Mouse (Mus musculus): Measurements from ENCODE around the gene Phldb2. TPM values are rescaled to one million over a fixed set of nuclear protein-coding genes. Genes with fewer than 3 reads are reported as not detected.
A peak's percentile ranks its signal among the peaks of the same experiment; 100 is the strongest.

Phldb2 gene
- total RNA-seq, 2 experiments from 2014 or later, result 8.0 to 8.5 TPM

DNA sequence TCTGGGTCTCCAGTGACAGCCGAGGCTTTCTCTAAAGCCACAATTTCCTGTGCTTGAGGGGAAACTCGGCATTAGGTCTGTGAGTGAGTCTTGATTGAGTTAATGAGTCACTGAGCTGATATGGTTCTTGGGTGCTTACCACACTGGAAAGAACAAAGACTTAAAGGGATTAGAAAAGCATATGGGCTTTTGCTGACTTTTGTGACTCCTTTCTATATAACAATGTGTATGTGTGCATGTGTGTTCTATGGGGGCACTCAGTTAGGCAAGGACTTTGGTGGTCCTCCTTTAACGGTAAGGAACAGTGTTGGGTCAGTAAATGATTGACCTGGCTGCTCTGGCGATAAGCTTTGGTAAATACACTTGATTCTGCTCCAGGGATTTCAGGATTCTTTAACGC lies 897 bp downstream of the Phldb2 start:
- no peak for DNase-seq (ENCODE audit: low spot score in 2 of 2)

DNA sequence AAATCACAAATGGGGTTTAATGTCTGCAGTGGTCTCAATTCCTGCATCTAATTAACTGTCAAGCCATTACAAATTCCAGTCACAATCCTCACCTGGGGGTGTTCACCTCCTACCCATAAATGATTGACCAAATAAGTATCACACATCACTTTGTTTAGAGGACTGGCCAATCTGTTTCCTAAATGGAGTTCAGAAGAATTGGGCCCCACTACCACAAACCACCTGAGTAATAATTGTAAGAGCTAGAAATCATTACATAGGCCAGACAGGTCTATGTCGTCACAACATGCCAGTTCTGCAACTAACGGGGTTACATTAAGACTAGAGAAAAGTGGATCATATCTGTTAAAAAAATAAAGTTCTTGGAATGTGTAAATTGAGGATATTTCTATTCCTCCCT lies 1.4 kb downstream of the Phldb2 start:
- no peak for DNase-seq (ENCODE audit: low spot score in 2 of 2)

DNA sequence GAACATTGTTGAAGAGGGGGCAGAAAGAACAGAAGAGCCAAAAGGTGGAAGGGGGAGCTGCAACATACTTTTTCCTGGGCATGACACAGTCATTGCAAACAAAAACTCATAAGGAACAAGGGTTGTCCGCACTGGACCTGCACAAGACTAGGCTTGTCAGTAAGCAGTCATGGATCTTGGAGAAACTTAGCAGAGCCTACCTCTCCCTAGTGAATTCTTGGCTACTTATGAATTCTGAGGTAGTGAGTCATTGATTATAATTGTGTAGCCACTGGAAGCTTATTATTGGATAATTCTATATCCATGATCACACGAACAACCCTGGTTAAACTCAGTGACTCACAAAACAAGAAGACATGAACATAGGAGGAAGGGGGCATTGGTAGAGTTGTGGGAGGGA lies 7.1 kb downstream of the Phldb2 start:
- DNase-seq (ENCODE audit: low spot score in 2 of 2), result no peak

DNA sequence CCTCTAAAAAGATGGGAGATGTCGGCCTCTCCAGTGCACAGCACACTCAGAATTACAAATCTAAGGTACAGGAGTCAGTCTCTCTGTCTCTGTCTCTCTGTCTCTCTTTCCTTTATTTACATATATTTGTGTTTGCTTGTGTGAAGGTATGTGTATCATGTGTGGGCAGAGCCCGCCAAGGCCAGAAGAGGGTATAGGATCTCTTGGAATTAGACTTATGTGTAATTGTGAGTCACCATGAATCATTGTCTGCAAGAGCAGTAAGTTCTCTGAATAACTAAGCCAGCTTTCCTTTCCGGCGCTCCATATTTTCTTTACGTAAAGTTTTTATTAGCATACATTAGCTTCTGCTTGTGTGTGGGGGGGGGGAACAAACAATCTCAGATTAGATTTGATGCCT lies 7.7 kb downstream of the Phldb2 start:
- no peak for DNase-seq (ENCODE audit: low spot score in 2 of 2)

DNA sequence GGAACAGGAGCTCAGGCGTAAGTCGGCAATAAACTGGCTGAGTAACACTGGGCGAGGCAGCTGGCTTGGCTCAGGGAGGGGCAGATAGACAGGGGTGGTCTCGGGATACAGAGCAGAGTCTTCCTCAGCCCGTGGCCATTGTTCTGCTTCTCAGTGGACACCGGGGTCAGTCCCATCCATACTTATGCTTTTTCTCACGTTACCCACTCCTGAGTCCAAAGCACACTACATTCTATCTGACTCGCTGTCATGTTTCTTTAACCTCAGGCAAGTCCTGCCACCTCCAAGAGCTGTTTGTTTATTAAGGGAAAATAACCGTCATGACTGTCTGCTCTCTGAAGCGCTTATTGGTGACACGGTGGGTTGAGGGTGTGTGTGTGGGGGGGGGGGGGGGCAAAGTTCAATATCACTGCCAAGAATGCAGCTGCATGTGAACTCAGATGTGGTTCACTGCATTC lies 8.2 kb downstream of the Phldb2 start:
- DNase-seq (ENCODE audit: low spot score in 2 of 2), result no peak

DNA sequence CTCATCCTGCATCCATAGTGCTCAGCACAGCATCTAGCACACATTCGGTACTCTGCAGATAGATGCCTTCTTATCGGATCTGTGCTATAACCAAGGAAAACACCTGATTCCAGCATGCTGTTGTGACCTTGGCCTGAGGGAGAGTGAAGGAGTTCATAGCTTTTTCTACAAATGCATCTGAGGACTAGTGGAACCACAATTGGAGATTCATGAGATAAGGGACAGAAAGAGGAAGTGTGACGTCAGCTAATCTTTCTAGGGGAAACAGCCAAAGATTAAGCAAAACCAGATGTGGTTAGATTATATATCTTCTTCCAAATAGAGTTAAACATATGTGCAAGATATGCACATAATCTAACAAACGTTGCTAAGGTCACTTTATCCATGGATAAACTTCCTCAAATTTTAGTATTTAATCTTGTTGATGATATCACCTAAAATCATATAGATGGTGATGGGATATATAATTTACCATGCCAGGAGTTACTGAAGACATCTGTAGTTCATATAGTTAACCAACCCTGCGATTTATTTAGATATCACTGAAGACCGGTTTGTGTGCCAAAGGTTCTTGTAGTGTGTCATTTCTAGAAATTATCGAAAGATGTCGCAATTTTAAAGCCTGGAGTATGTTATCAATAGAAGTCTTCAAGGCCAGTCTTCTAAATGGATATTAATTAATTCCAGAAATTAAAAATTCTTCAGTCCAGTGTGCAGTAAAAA lies 11.1 kb downstream of the Phldb2 start:
- no peak for DNase-seq (ENCODE audit: low spot score in 2 of 2)

DNA sequence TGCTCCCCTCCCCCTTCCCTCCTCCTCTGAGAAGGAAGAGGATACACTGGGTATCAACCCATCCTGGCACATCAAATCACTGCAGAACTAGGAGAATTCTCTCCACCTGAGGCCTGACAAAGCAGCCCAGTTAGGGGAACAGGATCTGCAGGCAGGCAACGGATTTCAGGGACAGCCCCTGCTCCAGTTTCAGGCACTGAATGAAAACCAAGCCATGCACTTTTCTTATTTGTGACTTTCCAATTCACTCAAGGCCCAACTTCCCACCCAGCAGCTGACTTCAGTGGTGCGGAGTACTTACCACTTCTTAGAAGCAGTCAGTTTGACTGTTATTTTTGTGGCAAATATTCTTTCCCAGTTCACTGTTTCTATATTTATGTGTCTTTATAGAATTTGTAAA lies 12.7 kb downstream of the Phldb2 start:
- no peak for DNase-seq (ENCODE audit: low spot score in 2 of 2)

DNA sequence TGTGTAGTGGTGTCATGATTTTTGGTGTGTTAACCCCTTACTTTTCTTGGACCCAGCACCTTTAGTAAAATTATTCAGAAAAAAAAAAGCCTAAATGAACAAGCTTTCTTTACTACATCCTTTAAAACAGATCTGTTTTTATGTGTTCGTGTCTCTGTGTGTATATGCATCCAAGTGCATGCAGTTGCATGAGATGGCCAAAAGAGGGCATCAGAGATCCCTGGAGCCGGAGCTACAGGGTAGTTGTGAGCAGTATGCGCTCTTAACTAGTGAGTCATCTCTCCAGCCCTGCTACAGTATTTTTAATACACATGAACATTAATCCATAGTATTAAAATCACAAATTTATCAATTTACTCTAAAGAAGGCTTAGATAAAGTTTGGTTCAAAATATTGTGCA lies 14.0 kb downstream of the Phldb2 start:
- DNase-seq (ENCODE audit: low spot score in 2 of 2), result no peak

DNA sequence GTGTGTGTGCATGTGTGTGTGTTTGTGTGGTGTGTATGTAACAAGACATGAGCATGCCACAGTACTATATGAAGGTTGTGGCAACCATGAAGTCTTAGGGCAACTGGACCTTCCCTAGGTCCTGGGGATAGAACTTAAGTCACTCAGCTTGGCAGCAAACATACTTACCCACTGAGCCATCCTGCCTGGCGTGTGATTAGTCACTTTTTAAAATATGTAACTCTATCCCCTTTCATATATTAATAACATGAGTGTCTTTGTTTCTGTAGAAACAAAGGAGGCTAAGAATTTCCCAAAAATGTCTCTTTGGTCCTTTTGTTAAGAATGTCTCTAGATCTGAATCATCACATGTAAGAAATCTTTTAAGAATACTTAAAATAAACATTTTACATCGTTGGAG lies 16.0 kb downstream of the Phldb2 start:
- DNase-seq (ENCODE audit: low spot score in 2 of 2), result no peak

DNA sequence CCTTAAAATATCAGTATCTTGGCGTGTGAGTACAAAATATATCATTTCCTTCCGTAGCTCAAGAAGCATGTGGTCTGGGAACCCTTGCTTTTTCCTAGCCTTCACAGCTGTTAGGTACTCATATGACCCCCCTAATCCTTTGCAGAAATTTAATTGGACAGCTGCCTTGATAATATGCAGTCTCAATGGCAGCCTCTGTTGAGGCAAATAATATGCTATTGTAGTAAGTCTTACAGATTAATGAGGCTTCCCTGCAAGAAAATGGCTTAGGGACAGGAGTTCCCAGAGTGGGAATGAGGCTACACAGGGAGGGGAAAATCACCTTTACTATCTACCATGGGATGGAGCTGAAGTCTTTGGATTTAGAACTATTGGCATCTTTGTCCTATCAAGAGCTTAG lies 16.9 kb downstream of the Phldb2 start:
- no peak for DNase-seq (ENCODE audit: low spot score in 2 of 2)

DNA sequence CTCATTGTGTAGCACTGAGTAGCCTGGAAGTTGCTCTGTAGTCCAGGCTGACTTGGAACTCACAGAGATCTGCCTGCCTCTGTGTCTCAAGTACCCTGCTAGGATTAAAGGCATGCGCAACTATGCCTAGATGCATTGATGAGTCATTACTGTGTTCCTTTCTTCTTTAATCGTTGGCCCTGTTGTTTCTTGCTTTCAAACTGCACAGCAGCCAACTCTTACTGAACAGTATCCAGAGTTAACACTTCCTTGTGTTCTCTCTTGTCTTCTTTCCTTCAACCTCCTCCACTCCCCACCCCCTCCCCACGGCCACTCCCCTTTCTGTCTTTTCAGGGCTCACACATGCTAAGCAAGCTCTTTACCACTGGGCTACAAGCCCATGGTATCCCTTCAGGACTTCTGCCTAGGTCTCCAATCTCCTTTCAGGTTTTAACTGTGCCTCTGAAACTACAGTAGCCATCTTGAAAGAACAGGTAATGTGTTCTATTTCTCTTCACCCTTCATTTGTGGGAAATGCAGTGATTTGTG lies 17.4 kb downstream of the Phldb2 start:
- DNase-seq (ENCODE audit: low spot score in 2 of 2), result no peak

DNA sequence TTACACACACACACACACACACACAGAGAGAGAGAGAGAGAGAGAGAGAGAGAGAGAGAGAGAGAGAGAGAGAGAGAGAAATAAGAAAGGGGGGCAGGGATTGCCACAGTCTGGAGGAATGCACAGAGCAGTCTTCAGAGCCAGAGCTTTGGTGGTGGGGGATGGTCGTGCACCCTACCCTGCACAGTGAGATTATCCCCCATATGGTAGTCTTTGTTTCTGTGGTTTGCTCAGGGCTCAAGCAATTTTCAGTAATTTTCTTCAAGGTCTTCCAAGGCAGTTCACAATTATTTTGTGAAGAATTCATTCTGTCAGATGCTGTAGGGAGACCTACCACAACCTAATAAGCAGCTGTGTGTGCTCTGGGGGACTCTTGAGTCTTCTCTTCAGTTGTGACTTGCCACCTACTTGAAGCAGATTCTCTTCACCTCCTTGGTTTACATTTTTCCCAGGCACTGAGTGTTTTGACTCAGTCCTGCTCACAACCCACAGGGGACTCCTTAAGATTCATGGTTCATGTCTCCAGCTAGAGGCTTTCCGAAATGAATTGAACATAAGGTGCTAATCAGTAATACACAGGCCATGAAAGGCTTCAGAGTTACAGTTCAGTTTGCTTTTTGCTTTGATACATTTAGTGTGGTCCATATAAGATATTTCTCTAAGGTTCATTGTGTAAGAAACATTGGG lies 18.5 kb downstream of the Phldb2 start:
- no peak for DNase-seq (ENCODE audit: low spot score in 2 of 2)

DNA sequence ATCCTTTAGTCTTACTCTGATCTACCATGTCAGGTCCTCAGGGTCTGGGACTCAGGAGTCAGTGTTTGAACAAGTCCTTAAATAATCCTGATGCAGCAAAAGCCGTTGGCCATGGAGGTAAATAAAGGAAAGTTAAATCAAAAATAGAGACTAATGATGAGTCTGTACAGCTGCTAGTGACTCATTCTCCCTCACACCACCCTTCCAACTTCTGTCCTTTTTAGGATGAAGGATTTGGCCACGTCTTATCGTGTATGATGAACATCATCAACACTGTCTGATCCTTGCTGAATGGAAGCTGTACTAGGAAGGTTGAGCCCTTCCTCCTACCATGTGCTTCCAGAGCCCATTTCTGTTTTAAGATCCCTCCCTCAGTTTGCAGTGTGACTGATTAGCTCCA lies 23.1 kb downstream of the Phldb2 start:
- no peak for DNase-seq (ENCODE audit: low spot score in 2 of 2)

DNA sequence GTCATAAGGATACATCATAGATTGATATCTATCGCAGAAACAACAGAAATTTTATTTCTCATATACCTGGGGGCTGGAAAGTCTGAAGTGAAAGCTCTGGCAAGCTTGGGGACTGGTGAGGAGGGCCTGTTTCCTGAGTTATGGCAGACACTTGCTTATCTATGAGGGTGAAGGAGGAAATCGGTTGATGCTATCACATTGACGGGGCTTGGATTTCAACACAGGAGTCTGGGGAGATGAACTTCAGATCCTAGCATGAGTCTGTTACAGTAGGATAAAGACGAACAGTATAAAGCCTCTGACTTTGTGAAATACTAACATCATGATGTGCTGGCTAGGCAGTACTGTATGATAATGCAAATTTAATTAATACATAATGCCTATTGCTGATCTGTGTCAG lies 25.3 kb downstream of the Phldb2 start:
- no peak for DNase-seq (ENCODE audit: low spot score in 2 of 2)

DNA sequence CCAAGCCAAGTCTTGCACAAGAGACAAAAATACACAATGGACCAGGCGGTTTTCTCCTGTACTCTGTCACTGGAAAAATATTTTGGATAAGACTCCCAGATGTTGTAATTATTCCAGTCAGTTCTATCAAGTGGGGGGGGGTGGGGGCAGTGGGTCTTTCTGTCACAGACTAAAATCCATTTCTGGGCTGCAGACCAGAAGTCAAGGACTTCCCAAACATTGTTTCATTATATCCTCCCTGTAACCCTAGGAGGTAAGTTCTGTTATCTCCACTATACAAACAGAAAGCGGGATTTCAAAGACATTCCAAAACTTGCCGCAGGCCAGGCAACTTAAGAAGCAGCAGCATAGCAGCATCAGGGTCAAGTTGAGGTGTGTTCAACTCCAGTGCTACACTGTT lies 25.8 kb downstream of the Phldb2 start:
- DNase-seq (ENCODE audit: low spot score in 2 of 2), result no peak

DNA sequence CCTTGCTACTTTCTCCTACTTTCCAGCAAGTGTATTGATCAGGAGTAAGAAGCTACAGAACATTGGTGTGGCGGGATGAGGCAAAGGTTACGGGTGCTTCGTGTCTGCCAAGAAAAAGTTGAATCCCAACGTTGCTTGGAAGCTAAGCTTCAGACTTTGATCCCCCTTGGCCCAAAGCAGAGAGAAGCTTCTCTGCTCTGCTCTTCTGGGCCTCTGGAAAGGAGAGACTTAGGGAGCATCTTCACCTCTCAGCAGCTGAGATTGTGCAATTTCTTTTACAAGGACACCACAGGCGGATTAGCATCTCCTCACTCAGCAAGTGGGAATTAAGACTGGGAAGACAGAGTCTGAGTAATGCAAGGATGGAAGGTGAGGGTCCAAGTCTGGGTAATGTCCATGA lies 26.5 kb downstream of the Phldb2 start:
- no peak for DNase-seq (ENCODE audit: low spot score in 2 of 2)

DNA sequence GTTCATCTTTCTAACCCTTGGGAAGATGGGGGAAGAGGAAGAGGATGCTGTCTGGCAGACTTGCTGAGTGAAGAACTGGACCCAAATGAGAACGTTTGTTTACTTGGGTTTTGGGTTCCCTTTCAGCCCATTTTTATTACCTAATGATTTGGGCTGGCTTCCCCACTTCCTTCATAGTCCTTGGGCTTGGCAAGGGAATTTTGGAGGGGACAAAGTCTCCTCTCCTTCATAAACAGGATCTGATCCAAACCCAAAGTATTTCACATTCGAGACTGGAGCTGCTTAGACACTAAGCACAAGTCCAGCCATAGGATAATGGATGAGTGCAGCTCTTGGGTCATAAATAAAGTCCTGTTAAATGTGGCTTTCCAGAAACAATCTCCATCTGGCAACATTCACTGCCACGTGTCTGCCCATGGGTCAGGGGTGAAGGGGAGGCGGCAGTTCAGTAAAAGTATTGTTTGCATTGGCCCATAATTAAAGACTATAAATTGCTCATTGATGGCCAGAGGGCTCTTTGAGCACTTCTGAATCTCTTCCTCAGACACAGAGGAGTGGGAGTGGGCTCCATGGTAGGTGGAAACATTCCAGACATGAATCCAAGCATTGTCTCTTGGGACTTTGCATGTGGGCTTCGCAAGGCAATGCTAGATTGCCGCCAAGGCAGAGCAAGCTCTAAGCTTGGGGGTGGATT lies 29.5 kb downstream of the Phldb2 start:
- DNase-seq (ENCODE audit: low spot score in 2 of 2), result no peak

DNA sequence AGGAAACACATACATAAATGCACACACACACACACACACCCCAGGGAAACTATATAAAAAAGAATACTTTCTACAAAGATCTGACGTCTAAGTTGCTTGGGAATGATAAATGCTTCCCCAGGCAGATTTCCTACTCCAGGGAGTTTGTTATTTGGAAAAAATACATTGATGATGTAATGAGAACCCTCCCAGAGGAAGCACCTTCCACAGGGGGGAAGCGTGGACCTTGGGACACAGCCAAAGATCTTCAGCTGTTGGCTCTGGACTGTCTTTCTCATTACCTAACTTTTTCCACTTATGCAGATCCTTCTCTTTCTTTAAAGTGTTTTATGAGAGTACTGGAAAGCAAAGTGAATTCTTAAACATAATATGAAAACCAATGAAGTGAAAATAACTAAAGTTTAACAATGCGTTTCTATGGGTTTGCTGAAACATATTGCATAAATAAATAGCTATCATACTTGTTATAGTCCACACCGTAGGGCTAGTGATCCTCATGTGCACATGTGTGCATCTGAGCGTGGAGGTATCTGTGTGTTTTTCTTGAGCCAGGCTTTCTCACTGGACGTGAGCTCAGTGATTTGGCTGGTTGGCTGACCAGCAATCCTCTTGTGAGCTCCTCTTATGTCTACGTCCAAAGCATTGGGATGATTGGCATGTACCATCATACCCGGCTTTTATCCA lies 30.7 kb downstream of the Phldb2 start:
- no peak for DNase-seq (ENCODE audit: low spot score in 2 of 2)

DNA sequence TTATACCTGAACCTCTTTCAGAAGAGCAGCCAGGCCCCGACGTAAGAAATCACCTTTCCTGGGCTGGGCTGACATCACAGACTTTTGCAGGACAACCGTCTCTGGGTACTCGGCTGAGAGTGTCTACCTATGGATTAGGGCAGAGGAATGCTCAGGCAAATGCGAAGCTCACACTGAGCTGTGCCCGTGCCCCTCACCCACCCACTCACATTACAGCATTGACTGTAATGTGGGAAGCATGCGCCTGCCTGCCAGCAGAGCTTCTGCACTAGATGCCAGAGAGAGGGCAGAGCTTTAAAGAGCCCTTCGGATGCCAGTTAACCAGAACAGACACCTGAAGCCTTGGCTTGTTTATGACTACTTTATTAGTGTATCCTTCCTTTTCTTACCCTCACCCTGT lies 33.8 kb downstream of the Phldb2 start:
- peak in 1 of 2 experiments; percentile 30 for DNase-seq (ENCODE audit: low spot score in 2 of 2)

DNA sequence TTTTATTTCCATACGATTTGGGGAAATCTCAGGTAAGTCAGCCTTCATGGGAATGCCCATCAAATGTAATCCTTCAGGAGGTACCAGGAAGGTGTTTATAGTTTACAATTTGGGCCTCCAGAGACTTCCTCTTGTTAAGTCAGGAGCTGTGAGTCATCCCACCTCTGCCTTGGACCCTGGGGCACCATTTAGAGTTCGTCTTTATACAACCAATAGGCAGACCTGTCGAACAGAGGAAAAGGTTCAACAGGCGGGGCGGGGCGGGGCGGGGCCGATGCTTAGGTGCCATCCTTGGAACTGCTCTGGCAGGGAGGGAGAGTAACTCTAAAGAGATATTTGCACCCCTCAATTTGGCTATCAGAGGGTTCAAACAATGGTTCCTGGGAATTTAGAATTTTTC lies 49.8 kb downstream of the Phldb2 start:
- DNase-seq (ENCODE audit: low spot score in 2 of 2), result no peak

DNA sequence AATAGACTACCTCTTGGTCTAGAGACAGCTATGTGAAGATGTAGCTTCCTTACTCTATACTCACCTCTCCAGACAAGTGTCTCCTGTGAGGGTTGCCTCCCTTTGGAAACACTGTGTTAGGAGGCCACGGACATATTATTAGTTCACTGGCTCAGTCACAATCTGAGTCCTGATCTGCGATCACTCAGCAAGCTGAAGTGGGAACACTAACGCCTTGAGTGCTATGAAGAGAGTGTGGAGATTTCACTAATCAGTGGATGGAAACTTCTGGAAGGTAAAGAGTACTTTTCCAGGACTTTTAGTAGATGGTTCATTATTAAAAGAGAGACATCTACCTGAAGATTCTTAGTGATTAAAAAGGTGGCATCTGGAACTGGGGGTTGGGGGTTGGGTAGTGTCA lies 54.9 kb downstream of the Phldb2 start:
- DNase-seq (ENCODE audit: low spot score in 2 of 2), result no peak

DNA sequence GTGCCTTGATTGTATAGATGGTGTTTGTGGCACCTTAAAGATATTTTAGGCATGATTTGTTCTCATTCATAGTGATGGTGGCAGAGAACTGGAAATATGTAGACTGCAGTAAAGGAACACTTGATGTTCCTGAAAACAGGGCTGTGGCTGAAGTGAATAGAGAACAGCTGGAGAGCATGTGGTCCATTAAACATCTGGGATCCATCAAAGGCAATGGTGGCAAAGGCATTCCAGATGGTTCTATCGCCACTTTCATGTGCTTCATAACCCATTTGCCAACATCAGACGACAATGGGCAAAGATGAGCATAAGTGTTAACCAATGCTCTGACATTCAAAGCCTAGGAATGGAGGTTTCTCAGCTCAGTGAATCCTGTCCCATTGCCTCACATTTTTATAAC lies 56.8 kb downstream of the Phldb2 start:
- DNase-seq (ENCODE audit: low spot score in 2 of 2), result no peak

All from left cerebral cortex, adult 18-20 months (tissue).